Mouse (Mus musculus) kidney, embryonic 14.5 days (tissue): ENCODE data around the gene Ppil1. TPM values are rescaled to one million over a fixed set of nuclear protein-coding genes. Genes with fewer than 3 reads are reported as not detected.
"Not testable (repeated sequence)": the region's sequence is repeated elsewhere in the genome, so short reads cannot be mapped to it uniquely, and the experiment has no call there.

Experiments
- ATAC-seq: fragments of 200-750 bp; cut with Nextera tagmentation; 2 replicates; pipeline ENCODE4 v1.8.0; 2017; ENCODE audit warnings: moderate number of reproducible peaks, mild to moderate bottlenecking, moderate TSS enrichment, moderate library complexity; ENCODE audit not compliant: low FRiP score, low TSS enrichment
- H3K27ac ChIP-seq: fragments of 300-500 bp; sonication (generic); 2 replicates; pipeline ENCODE4 v1.5.1; 2014; ENCODE audit warnings: low read depth, mild to moderate bottlenecking, low read length, moderate library complexity, mixed read lengths
- H3K27me3 ChIP-seq: fragments of 300-500 bp; sonication (generic); 2 replicates; pipeline ENCODE4 v1.6.1; 2014; ENCODE audit warnings: mild to moderate bottlenecking, low read length; ENCODE audit not compliant: control insufficient read depth, insufficient read depth
- H3K36me3 ChIP-seq: fragments of 300-500 bp; sonication (generic); 2 replicates; pipeline ENCODE4 v1.6.1; 2014; ENCODE audit warnings: low read length, mixed read lengths; ENCODE audit not compliant: control insufficient read depth, insufficient read depth
- H3K4me1 ChIP-seq: fragments of 300-500 bp; sonication (generic); 2 replicates; pipeline ENCODE4 v1.6.1; 2014; ENCODE audit warnings: low read length, mixed read lengths; ENCODE audit not compliant: control insufficient read depth, insufficient read depth
- H3K4me2 ChIP-seq: fragments of 300-500 bp; sonication (generic); replicated peaks from 2 replicates; pipeline ENCODE4 v1.6.1; 2014; ENCODE audit warnings: low read depth, mild to moderate bottlenecking, low read length
- H3K4me3 ChIP-seq: fragments of 300-500 bp; sonication (generic); 2 replicates; pipeline ENCODE4 v1.5.1; 2014; ENCODE audit warnings: mild to moderate bottlenecking, low read length
- H3K9ac ChIP-seq: fragments of 300-500 bp; sonication (generic); 2 replicates; pipeline ENCODE4 v1.6.1; 2014; ENCODE audit warnings: low read depth, mild to moderate bottlenecking, low read length, moderate library complexity
- H3K9me3 ChIP-seq: fragments of 300-500 bp; sonication (generic); 2 replicates; pipeline ENCODE4 v1.6.1; 2016; ENCODE audit warnings: low read length; ENCODE audit not compliant: control insufficient read depth
- WGBS: fragments of 180-500 bp; shearing (Covaris S2); extraction: QIAGEN DNeasy Blood & Tissue Kit; methylation state at CpG from one replicate; pipeline ENCODE4 v1.1.7; 2014; 5-methylcytosine and 5-hydroxymethylcytosine counted together
- polyA plus RNA-seq: library from polyadenylated mRNA; unstranded; fragments of >200 nt; fragmentation: Nextera tagmentation; extraction: Ambion mirVana; gene quantifications from 2 replicates; pipeline ENCODE4 v1.2.1, GENCODE M21; 2014

Ppil1 gene
- polyA plus RNA-seq, 1 experiment from 2014 or later, result 169 TPM

DNA sequence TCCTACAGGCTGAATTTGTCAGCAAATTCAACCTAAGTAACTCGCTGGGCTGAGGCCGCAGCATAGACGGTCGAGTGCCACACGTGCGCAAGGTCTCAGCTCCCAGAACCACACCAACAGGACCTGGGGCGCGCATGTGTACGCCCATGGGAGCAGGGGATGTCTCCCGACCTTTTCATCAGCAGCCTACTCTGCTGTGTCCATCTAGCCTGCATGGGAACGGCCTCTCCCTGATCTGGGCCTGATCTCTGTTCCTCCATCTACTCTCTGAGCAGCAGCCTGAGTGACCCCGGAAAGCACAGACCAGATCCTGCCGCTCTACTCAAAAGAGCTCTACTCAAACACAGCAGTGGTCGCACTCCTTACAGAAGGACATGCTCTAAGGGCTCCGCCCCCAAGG is 3.5 kb downstream of the Ppil1 start:
- H3K27me3 ChIP-seq, result no peaks in the 10 kb centered on the region
- no peak overlapping the region; the same call in 1 of the 2 replicates for H3K9ac ChIP-seq
- H3K4me3 ChIP-seq, result no peak overlapping the region
- peaks cover 47% of the 10 kb centered on the region for H3K36me3 ChIP-seq
- no peak overlapping the region for H3K4me2 ChIP-seq
- 90% methylated on average over 15 of the region's 15 CpGs for WGBS
- H3K27ac ChIP-seq, result no peak overlapping the region
- no peaks in the 10 kb centered on the region for H3K9me3 ChIP-seq
- no peak for ATAC-seq
- peaks cover 39% of the 10 kb centered on the region for H3K4me1 ChIP-seq

GRCm38 (mm10) chr17:29259489-29259888 is 4.5 kb downstream of the Ppil1 start:
- no peak overlapping the region for H3K9ac ChIP-seq
- H3K27me3 ChIP-seq, result no peaks in the 10 kb centered on the region
- no peak overlapping the region for H3K4me3 ChIP-seq
- no peak overlapping the region for H3K4me2 ChIP-seq
- no peak overlapping the region for H3K27ac ChIP-seq
- peaks cover 47% of the 10 kb centered on the region for H3K36me3 ChIP-seq
- peaks cover 34% of the 10 kb centered on the region for H3K4me1 ChIP-seq
- H3K9me3 ChIP-seq, result no peaks in the 10 kb centered on the region
- peak; percentile 38; the same call in 1 of the 2 replicates for ATAC-seq
- 3% methylated on average over 3 of the region's 3 CpGs for WGBS

DNA sequence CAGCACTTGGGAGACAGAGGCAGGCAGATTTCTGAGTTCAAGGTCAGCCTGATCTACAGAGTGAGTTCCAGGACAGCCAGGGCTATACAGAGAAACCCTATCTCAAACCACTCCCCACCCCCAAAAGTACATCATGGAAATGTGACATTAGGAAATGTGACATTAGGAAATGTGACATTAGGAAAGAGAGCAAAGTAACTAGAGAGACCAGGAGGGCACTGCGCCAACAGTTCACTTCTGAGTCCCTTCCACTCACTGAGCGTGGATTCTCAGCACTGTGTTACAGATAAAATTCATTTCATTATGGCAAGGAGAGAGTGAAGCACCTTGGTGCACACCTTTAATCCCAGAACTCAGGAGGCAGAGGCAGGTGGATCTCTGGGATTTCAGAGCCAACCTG is 5.1 kb downstream of the Ppil1 start:
- no peaks in the 10 kb centered on the region for H3K9me3 ChIP-seq
- H3K27me3 ChIP-seq, result no peaks in the 10 kb centered on the region
- H3K4me2 ChIP-seq, result no peak overlapping the region
- no peak overlapping the region for H3K4me3 ChIP-seq
- no peak overlapping the region for H3K9ac ChIP-seq
- no peak for ATAC-seq
- H3K4me1 ChIP-seq, result peaks cover 33% of the 10 kb centered on the region
- peaks cover 53% of the 10 kb centered on the region for H3K36me3 ChIP-seq
- 95% methylated on average over 2 of the region's 2 CpGs for WGBS
- H3K27ac ChIP-seq, result no peak overlapping the region

- ATAC-seq, result no peak
- H3K27me3 ChIP-seq, result no peaks in the 10 kb centered on the region
- H3K9ac ChIP-seq, result no peak overlapping the region
- peaks cover 56% of the 10 kb centered on the region for H3K36me3 ChIP-seq
- peaks cover 34% of the 10 kb centered on the region for H3K4me1 ChIP-seq
- no peak overlapping the region for H3K4me2 ChIP-seq
- H3K9me3 ChIP-seq, result no peaks in the 10 kb centered on the region
- 87% methylated on average over 10 of the region's 10 CpGs for WGBS
- no peak overlapping the region for H3K4me3 ChIP-seq
- H3K27ac ChIP-seq, result no peak overlapping the region
Measured at GRCm38 (mm10) chr17:29258025-29258558, 5.9 kb downstream of the Ppil1 start.

DNA sequence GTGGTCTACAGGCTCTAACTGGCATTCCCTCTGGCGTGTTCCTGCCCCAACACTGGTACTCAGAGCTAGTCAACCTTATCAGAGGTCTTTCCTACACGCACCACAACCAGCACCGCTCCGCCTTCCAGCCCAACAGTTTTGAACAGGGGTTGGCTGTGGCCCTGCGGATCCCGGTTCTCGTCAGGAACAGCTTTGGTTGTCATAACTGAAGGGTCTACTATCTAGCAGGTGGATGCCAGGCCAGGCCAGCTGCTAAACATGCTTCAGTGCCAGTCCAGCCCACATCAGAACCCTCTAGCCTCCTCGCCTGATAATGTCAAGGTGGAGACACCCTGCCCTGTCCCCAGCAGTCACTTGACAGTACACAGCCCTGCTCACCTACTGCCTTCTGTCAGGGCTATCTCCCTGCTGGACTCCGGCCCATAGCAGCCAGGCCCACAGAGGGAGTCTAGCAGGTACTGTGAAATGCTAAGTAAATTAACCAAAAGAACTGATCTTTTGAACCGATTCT is 6.9 kb downstream of the Ppil1 start:
- no peak overlapping the region for H3K4me3 ChIP-seq
- WGBS, result 82% methylated on average over 10 of the region's 10 CpGs
- no peak for ATAC-seq
- no peak overlapping the region for H3K27ac ChIP-seq
- peaks cover 29% of the 10 kb centered on the region; the same call in 1 of the 2 replicates for H3K4me1 ChIP-seq
- H3K9ac ChIP-seq, result no peak overlapping the region
- H3K27me3 ChIP-seq, result no peaks in the 10 kb centered on the region
- H3K36me3 ChIP-seq, result peaks cover 66% of the 10 kb centered on the region
- no peaks in the 10 kb centered on the region for H3K9me3 ChIP-seq
- no peak overlapping the region for H3K4me2 ChIP-seq

DNA sequence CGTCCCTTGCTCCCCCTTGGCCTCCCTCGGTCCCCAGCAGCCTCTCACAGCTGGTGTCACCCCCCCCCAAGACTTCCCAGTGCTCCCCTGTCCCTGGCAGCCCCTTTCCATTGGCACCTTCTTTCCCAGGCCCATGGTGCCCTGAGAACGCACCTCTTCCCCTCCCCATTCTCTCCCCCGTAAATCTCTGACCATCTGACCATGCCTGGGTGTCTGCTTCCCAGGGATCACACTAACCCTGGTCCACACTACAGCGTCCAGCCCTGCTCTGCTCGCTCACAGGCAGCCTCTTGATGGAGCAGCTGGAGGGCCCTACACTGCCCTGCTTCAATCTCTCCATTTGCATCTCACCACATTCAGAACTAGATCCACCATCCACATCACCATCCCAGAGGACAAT is 7.5 kb downstream of the Ppil1 start:
- Histone ChIP-seq H3K4me3 (no peak overlapping the region), H3K9me3 (no peaks in the 10 kb centered on the region), H3K27ac (no peak overlapping the region), H3K9ac (no peak overlapping the region), H3K36me3 (peaks cover 66% of the 10 kb centered on the region), H3K27me3 (no peaks in the 10 kb centered on the region), H3K4me2 (no peak overlapping the region), H3K4me1 (peaks cover 27% of the 10 kb centered on the region; the same call in 1 of the 2 replicates)
- ATAC-seq, result no peak
- WGBS, result 65% methylated on average over 6 of the region's 6 CpGs

DNA sequence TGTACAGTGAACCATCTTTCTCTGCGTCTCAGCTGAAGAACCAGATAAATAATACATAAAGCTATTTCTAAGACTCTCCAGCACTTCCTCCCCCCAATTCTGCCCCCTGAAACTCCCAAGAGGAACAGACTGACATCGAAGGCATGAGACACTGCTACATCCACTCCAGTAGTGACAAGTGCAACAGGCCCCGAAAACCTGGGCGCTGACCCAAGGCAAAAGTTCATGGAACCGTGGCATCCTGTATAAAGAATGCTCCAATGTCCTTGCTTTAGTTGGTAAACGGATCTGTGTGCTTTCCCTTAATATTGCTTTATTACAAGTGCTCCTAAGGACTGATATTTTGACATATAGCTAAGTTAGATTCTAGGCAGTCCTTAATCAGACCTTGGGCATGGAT is 9.2 kb downstream of the Ppil1 start:
- not testable (repeated sequence) for ATAC-seq, H3K4me2 ChIP-seq, H3K9ac ChIP-seq, H3K4me3 ChIP-seq, H3K27me3 ChIP-seq, H3K9me3 ChIP-seq, H3K27ac ChIP-seq
- Histone ChIP-seq H3K4me1 (peaks cover 18% of the 10 kb centered on the region; the same call in 1 of the 2 replicates), H3K36me3 (peaks cover 69% of the 10 kb centered on the region)
- 58% methylated on average over 6 of the region's 6 CpGs for WGBS

- Histone ChIP-seq H3K27ac (no peak overlapping the region), H3K9me3 (no peaks in the 10 kb centered on the region), H3K4me2 (no peak overlapping the region), H3K27me3 (no peaks in the 10 kb centered on the region), H3K4me3 (no peak overlapping the region), H3K36me3 (peaks cover 73% of the 10 kb centered on the region), H3K4me1 (peaks cover 18% of the 10 kb centered on the region; the same call in 1 of the 2 replicates), H3K9ac (peak overlapping the region; percentile 7; the same call in 1 of the 2 replicates)
- whole genome bisulfite sequencing, result 40% methylated on average over 9 of the region's 9 CpGs
- ATAC-seq, result no peak
Measured at GRCm38 (mm10) chr17:29253684-29254083, 10.3 kb downstream of the Ppil1 start.

- no peaks in the 10 kb centered on the region for H3K9me3 ChIP-seq
- WGBS, result 85% methylated on average over 2 of the region's 2 CpGs
- peaks cover 69% of the 10 kb centered on the region for H3K36me3 ChIP-seq
- no peak overlapping the region for H3K9ac ChIP-seq
- H3K27me3 ChIP-seq, result no peaks in the 10 kb centered on the region
- H3K27ac ChIP-seq, result no peak overlapping the region
- H3K4me3 ChIP-seq, result no peak overlapping the region
- ATAC-seq, result no peak
- H3K4me2 ChIP-seq, result no peak overlapping the region
- peaks cover 18% of the 10 kb centered on the region; the same call in 1 of the 2 replicates for H3K4me1 ChIP-seq
Measured at GRCm38 (mm10) chr17:29253236-29253635, 10.8 kb downstream of the Ppil1 start.
